Mouse (Mus musculus) adrenal gland, postnatal 10 days (tissue): ENCODE results near the gene Cebpb. TPM values are rescaled to one million over a fixed set of nuclear protein-coding genes. Genes with fewer than 3 reads are reported as not detected.

Experiments
- DNase-seq: peaks from one replicate; pipeline ENCODE4 v3.0.0; 2021; ENCODE audit warnings: mixed read lengths
- total RNA-seq, 2 experiments: library from RNA; stranded (reverse); gene quantifications; 2 replicates each; pipeline ENCODE4 v1.2.3; 2021

The Cebpb gene
- total RNA-seq, 2 experiments from 2014 or later, result 269 to 439 TPM

GRCm38 (mm10) chr2:167691871-167692661, 3.4 kb downstream of the Cebpb start:
- no peak for DNase-seq

- peak; percentile 57 for DNase-seq
These were observed 4.1 kb downstream of the Cebpb start for GRCm38 (mm10) chr2:167692831-167693230.

GRCm38 (mm10) chr2:167693540-167693939, 4.8 kb downstream of the Cebpb start:
- DNase-seq, result no peak

GRCm38 (mm10) chr2:167694244-167694643, 5.5 kb downstream of the Cebpb start:
- DNase-seq, result peak; percentile 75

- no peak for DNase-seq
These were observed 6.2 kb downstream of the Cebpb start for GRCm38 (mm10) chr2:167694963-167695362.

GRCm38 (mm10) chr2:167695491-167695890, 6.8 kb downstream of the Cebpb start:
- no peak for DNase-seq

- DNase-seq, result peak; percentile 80
These were observed 7.4 kb downstream of the Cebpb start for GRCm38 (mm10) chr2:167696143-167696542.

GRCm38 (mm10) chr2:167697902-167698301, 9.2 kb downstream of the Cebpb start:
- peak; percentile 81 for DNase-seq

GRCm38 (mm10) chr2:167700018-167700417, 11.3 kb downstream of the Cebpb start:
- DNase-seq, result peak; percentile 46

GRCm38 (mm10) chr2:167701472-167701871, 12.8 kb downstream of the Cebpb start:
- DNase-seq, result no peak

GRCm38 (mm10) chr2:167702126-167702525, 13.4 kb downstream of the Cebpb start:
- peak; percentile 77 for DNase-seq

GRCm38 (mm10) chr2:167704409-167704808, 15.7 kb downstream of the Cebpb start:
- no peak for DNase-seq

GRCm38 (mm10) chr2:167706183-167706939, 17.6 kb downstream of the Cebpb start:
- no peak for DNase-seq

- DNase-seq, result no peak
These were observed 19.7 kb downstream of the Cebpb start for GRCm38 (mm10) chr2:167708373-167708772.

GRCm38 (mm10) chr2:167709969-167710368, 21.3 kb downstream of the Cebpb start:
- no peak for DNase-seq

GRCm38 (mm10) chr2:167710574-167710973, 21.9 kb downstream of the Cebpb start:
- no peak for DNase-seq

GRCm38 (mm10) chr2:167712872-167713821, 24.4 kb downstream of the Cebpb start:
- DNase-seq, result peak; percentile 58

GRCm38 (mm10) chr2:167714298-167714697, 25.6 kb downstream of the Cebpb start:
- DNase-seq, result no peak

- no peak for DNase-seq
These were observed 26.3 kb downstream of the Cebpb start for GRCm38 (mm10) chr2:167715008-167715407.

GRCm38 (mm10) chr2:167717208-167717607, 28.5 kb downstream of the Cebpb start:
- DNase-seq, result no peak

- DNase-seq, result no peak
These were observed 30.8 kb downstream of the Cebpb start for GRCm38 (mm10) chr2:167719520-167719919.
